Mouse (Mus musculus): ENCODE results near the gene Tmem45b. TPM values are rescaled to one million over a fixed set of nuclear protein-coding genes. Genes with fewer than 3 reads are reported as not detected.
"Not testable (repeated sequence)": the region's sequence is repeated elsewhere in the genome, so short reads cannot be mapped to it uniquely, and the experiment has no call there.

Tmem45b gene
- polyA plus RNA-seq (2012; rRNA removed) = 312 and 454 TPM in 2 replicates

GRCm38 (mm10) chr9:31463692-31464474 is at the start of gene Tmem45b:
Tmem45b (minus strand) TSS chr9:31464462.
- DNase-seq (ENCODE audit: low read depth, low spot score) = no peak
- 3% methylated on average over 33 of the region's 33 CpGs for WGBS

GRCm38 (mm10) chr9:31508189-31508588 is 43.9 kb upstream of the Tmem45b start:
- WGBS = 18% methylated on average over 3 of the region's 3 CpGs
- peak; percentile 67 for DNase-seq (ENCODE audit: low read depth, low spot score)

- DNase-seq (ENCODE audit: low read depth, low spot score) = not testable (repeated sequence)
- 50% methylated on average over 1 of the region's 1 CpGs for WGBS
Observed at GRCm38 (mm10) chr9:31501221-31501620, 37.0 kb upstream of the Tmem45b start.

GRCm38 (mm10) chr9:31463190-31463589 is 1.1 kb downstream of the Tmem45b start:
- DNase-seq (ENCODE audit: low read depth, low spot score) = no peak
- 22% methylated on average over 9 of the region's 9 CpGs for WGBS

- DNase-seq (ENCODE audit: low read depth, low spot score) = no peak
- 19% methylated on average over 1 of the region's 1 CpGs for WGBS
Observed at GRCm38 (mm10) chr9:31454356-31454755, 9.9 kb downstream of the Tmem45b start.

GRCm38 (mm10) chr9:31452166-31452565 is 12.1 kb downstream of the Tmem45b start:
- 23% methylated on average over 10 of the region's 10 CpGs for WGBS
- no peak for DNase-seq (ENCODE audit: low read depth, low spot score)

GRCm38 (mm10) chr9:31449145-31449772 is 15.0 kb downstream of the Tmem45b start:
- WGBS = 51% methylated on average over 7 of the region's 7 CpGs
- no peak for DNase-seq (ENCODE audit: low read depth, low spot score)

- no peak for DNase-seq (ENCODE audit: low read depth, low spot score)
- 78% methylated on average over 8 of the region's 8 CpGs for whole genome bisulfite sequencing
Observed at GRCm38 (mm10) chr9:31444236-31444635, 20.0 kb downstream of the Tmem45b start.

- DNase-seq (ENCODE audit: low read depth, low spot score) = no peak
- WGBS = 90% methylated on average over 3 of the region's 3 CpGs
Observed at GRCm38 (mm10) chr9:31441487-31441886, 22.8 kb downstream of the Tmem45b start.

- no peak for DNase-seq (ENCODE audit: low read depth, low spot score)
- 87% methylated on average over 5 of the region's 5 CpGs for WGBS
Observed at GRCm38 (mm10) chr9:31440366-31440765, 23.9 kb downstream of the Tmem45b start.

GRCm38 (mm10) chr9:31439341-31439740 is 24.9 kb downstream of the Tmem45b start:
- no peak for DNase-seq (ENCODE audit: low read depth, low spot score)
- WGBS = 73% methylated on average over 6 of the region's 6 CpGs

GRCm38 (mm10) chr9:31438834-31439233 is 25.4 kb downstream of the Tmem45b start:
- 28% methylated on average over 5 of the region's 5 CpGs for WGBS
- DNase-seq (ENCODE audit: low read depth, low spot score) = no peak

GRCm38 (mm10) chr9:31437861-31438260 is 26.4 kb downstream of the Tmem45b start:
- 29% methylated on average over 7 of the region's 7 CpGs for WGBS
- DNase-seq (ENCODE audit: low read depth, low spot score) = peak; percentile 95

- DNase-seq (ENCODE audit: low read depth, low spot score) = no peak
- WGBS = 69% methylated on average over 8 of the region's 8 CpGs
Observed at GRCm38 (mm10) chr9:31435415-31435814, 28.8 kb downstream of the Tmem45b start.

- 34% methylated on average over 3 of the region's 3 CpGs for WGBS
- no peak for DNase-seq (ENCODE audit: low read depth, low spot score)
Observed at GRCm38 (mm10) chr9:31433431-31433830, 30.8 kb downstream of the Tmem45b start.

- DNase-seq (ENCODE audit: low read depth, low spot score) = no peak
- WGBS = 49% methylated on average over 7 of the region's 7 CpGs
Observed at GRCm38 (mm10) chr9:31432336-31432975, 31.8 kb downstream of the Tmem45b start.

GRCm38 (mm10) chr9:31431751-31432150 is 32.5 kb downstream of the Tmem45b start:
- WGBS = 67% methylated on average over 5 of the region's 5 CpGs
- DNase-seq (ENCODE audit: low read depth, low spot score) = no peak

- DNase-seq (ENCODE audit: low read depth, low spot score) = no peak
- WGBS = 45% methylated on average over 9 of the region's 9 CpGs
Observed at GRCm38 (mm10) chr9:31430011-31430410, 34.3 kb downstream of the Tmem45b start.

- DNase-seq (ENCODE audit: low read depth, low spot score) = no peak
- 68% methylated on average over 7 of the region's 7 CpGs for WGBS
Observed at GRCm38 (mm10) chr9:31428971-31429370, 35.3 kb downstream of the Tmem45b start.

GRCm38 (mm10) chr9:31422143-31422542 is 42.1 kb downstream of the Tmem45b start:
- DNase-seq (ENCODE audit: low read depth, low spot score) = no peak
- 76% methylated on average over 5 of the region's 5 CpGs for WGBS

- WGBS = 92% methylated on average over 1 of the region's 1 CpGs
- no peak for DNase-seq (ENCODE audit: low read depth, low spot score)
Observed at GRCm38 (mm10) chr9:31418821-31419220, 45.4 kb downstream of the Tmem45b start.
